Mouse (Mus musculus) mouse trophoblast stem cell (cell line): ENCODE results near the gene Olfr1418.
"Not testable (repeated sequence)": the region's sequence is repeated elsewhere in the genome, so short reads cannot be mapped to it uniquely, and the experiment has no call there.

ENCODE experiments used
- in situ Hi-C, 2 experiments: fragments of 300-500 bp; cut with MseI, MboI; formaldehyde crosslinking; loops; 2 replicates in 1 of 2; 3 replicates in 1 of 2; pipeline ENCODE4 v1.15.1; 2025

Olfr1418 gene

DNA sequence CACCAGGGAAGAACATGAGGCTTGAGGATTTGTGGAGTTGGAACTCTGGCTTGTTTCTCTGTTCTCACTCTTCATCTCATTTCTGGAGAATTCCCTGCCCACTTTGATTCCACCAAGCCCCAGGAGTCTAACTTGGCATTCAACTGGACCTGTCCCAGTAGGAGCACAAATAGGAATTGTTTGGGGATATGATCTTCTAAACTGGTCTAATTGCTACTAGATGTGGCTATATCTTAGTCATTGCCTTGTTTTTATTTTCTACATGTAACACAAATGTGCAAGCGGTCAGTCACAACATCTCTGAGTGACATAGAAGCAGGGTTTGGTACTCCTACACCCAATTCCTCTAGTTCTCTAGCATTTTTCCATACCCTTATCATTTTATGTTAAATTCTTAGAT is at the start of gene Olfr1418:
Gene Olfr1418 (minus strand): TSS at position 101 of the 400 bp plus-strand sequence.
- in situ Hi-C loops: no loop called here

DNA sequence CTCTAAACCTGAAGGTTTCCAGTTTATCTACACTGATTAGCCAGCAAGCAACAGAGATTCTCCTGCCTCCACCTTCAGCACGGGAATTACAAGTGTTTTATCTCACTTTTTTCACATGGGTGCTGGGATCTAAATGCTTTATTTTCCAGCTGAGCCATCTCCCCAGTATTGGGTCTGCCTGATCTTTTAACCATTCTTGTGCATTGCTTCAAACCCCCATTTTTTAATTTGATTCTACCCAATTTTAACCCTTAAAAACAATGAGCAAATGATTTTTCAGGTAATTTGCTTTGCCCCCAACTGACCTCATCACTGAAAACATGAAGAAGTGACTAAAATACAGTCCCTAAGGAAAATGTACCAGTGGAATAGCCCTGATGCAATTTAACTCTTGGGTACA is 25.4 kb upstream of the Olfr1418 start, which contains the start of gene Olfr1420:
Gene Olfr1420 (plus strand): TSS at position 301 of the 400 bp plus-strand sequence.
- in situ Hi-C loops: no loop called here

DNA sequence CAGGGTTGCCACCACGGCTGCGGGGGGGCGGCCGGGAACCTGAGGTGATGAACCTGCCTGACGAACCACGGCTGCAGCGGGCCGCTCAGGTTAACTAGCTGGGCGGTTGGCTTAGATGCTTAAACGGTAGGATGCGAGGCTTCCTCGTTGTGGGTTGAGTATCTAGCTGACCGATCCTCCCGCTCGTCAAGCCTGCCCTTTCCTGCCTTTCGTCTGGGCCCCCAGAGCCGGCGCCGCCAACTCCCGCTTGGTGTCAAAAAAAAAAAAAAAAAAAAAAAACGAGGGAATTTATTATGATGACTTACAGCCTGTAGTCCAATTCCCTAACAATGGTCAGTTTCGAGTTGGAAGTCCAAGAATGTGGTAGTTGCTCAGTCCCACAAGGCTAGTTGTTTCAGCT is 17.5 kb upstream of the Olfr1418 start:
- in situ Hi-C loops: not testable (repeated sequence)

DNA sequence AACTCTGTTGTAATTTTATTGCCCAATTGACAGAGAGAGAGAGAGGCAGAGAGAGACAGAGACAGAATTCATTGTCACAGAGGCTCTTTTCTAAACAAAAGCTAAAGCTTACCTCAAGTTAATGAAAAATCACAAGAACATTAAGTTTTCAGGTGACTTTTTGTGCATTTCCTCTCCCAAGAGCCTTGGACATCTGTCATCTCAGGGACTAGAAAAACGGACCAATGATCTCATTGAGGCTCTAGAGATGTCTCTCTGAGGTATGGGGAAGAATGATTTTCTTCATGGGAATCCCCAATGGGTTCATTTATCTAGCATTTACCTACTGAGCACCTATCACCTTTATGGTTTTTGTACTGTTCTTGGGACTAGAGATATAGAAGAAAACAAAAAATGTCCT is 14.1 kb upstream of the Olfr1418 start, which contains the start of gene Olfr1419:
Gene Olfr1419 (minus strand): TSS at position 101 of the 400 bp plus-strand sequence.
- in situ Hi-C loops: no loop called here

DNA sequence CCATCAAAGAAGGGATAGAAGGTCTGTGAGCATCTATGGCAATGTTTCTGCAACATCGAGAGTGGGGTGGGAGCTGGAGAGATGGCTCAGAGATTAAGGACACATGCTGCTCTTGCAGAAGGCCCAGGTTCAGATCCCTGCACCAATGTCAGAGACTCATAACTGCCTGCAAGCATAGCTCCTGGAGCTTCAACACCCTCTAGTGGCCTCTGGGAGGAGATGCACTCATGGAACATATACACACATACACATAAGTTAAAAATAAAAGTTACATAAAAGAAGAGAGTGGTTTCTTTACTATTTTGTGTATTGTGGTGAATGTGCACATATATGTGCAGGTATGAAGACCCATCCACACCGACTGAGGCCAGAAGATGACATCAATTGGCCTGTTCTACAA is 7.0 kb upstream of the Olfr1418 start:
- in situ Hi-C loops: no loop called here

DNA sequence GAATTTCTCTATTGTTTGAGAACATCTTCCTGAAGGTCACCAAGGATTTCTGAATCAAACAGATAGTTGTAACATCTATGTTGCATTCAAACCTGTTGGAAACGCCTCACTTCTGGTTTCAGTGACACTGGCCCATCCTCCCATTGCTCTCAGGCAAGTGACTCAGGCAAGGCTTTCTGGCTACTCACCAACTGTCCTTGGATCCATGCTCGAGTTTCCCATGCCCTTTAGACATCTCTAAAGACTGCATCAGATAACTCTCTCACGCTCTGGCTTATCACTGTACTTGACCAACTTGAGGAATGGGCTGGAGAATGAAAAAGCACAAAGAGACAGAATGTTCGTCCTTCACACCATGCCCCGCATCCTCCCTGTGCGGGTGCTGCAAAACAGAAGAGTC is 4.4 kb downstream of the Olfr1418 start:
- in situ Hi-C loops: no loop called here

DNA sequence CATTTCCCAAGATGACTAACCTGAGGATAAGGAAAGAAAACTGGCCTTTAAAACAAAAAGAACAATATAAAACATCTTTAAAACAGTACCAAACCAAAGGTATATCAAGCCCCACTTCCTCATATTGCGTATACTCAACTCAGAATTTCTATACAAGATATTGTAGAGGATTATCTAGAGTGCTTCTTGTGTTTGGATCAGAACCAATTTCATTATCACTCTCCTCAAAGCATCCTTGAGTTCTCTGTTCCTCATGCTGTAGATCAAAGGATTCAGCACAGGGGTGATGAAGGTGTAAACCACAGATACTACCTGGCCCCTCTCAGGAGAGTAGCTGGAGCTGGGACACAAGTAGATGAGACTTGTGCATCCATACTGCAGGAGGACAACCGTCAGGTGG is 6.0 kb downstream of the Olfr1418 start:
- in situ Hi-C loops: no loop called here

DNA sequence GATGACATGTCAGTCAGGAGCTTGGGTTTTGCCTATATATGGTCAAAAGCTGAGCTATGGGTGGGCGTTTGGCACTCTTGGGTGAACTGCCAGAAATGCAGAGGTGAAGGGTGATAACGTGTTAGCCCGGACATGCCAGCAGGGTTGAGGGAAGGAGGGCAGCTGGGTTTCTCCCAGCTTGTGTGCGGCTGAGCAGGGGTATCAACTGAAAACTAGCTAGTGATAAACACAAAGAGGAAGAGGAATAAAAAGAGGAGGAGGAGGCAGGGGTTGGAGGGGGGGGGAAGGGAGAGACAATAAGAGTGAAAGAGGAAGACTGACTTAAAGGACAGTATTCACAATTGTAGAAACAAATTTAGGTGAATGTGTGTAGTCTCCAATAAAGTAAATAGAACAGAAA is 8.2 kb downstream of the Olfr1418 start:
- in situ Hi-C loops: no loop called here

DNA sequence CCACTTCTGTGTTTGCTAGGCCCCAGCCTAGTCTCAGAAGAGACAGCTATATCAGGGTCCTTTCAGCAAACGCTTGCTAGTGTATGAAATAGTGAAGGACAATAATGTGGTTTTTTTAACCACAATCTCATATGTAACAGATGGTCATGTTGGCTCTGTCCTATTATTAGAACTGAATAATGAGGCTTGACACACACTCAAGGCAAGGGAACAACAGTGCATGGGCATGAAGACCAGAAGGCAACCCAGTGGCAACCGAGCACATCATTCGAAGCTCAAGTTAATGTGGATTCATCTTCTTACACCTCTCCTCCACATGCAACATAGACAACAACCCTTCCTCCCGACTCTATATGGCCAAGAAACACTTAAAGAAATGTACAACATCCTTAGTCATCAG is 14.5 kb downstream of the Olfr1418 start:
- in situ Hi-C loops: no loop called here

DNA sequence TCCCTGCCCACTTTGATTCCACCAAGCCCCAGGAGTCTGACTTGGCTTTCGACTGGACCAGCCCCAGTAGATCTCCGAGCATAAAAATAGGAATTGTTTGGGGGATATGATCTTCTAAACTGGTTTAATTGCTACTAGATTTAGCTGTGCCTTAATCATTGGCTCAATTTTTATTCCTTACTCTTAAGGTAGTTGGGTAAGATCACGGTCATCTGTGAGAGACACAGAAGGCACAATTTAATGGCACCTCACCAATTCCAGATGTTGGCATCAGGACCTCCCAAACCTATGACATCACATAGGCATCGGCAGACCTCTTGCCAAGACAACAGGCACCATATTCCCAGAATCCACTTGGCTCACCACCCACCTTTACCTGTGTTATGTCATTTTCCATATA is 21.7 kb downstream of the Olfr1418 start, which contains the start of gene Olfr1417:
Gene Olfr1417 (minus strand): TSS at position 101 of the 400 bp plus-strand sequence.
- in situ Hi-C loops: no loop called here

DNA sequence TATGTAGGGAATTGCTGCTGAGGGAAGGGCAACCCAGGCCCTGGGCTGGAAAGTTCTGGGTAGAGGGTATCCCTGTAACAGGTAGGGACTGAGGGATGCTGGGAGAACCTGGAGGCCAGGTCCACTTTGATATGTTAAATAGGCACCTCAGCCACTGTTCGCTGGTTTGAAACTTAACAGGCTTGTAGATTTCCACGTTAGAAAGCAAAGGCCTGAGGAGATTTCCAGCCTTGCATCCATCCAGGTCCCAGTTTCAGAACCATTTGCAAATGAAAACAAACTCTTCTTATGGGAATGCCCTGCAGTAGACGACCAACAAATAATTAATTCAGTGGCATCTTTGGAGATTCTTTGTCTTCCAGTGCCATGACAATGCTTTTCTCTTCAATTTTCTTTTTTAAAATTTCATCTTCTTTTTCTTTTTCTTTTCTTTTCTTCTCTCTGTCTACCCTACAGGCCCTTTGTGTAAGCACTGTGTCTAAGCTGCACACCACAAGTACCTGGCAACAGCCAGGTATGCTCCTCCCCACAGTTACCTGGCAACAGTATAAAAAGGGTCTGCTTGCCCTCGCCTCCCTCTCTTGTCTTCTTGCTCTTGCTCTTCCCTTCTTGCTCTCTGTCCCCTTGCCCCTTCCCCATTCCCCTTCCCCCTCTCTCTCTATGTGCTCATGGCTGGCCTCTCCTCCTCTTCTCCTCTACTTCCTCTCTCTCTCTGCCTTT is 37.4 kb downstream of the Olfr1418 start:
- in situ Hi-C loops: no loop called here

DNA sequence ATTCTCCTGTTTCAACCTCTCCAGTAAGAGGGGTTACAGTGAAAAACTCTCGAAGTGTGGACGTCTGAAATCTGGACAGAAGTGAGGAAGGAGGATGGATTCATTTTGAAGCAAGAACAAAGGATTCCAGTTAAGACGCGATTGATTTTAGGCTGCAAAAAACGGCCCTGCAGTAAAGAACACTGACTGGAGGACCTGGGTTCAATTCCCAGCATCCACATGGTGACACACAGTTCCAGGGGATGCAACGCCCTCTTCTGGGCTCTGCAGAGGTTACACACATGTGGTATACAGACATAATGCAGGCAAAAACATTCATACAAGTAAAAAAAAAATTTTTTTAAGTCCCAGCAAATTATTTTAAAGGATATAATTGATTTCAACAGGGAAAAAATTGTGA is 40.7 kb downstream of the Olfr1418 start:
- in situ Hi-C loops: no loop called here

DNA sequence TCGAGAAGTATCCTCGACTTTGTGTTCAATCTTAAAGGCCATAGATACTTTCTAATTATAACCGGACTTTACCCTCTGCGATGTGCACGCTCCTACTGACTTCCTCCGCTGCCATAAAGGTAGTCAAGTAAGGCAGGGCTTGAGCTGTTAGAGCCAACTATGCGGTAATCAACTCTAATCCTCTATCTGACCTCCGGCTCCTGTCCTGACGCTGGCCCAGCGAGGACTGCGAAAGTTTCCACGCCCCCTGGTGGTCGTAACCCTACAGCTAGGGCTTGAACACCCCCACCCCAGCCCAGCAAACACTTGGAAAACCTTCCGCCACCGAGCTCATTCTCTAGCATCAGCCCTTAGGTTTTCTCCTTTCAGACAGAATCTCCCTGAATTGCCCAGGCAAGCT is 41.1 kb downstream of the Olfr1418 start:
- in situ Hi-C loops: loop anchor here in 1 of 2 experiments (10.0 kb wide), 1 partner anchor 95 kb away; the partner anchor contains the start of gene Patl1

DNA sequence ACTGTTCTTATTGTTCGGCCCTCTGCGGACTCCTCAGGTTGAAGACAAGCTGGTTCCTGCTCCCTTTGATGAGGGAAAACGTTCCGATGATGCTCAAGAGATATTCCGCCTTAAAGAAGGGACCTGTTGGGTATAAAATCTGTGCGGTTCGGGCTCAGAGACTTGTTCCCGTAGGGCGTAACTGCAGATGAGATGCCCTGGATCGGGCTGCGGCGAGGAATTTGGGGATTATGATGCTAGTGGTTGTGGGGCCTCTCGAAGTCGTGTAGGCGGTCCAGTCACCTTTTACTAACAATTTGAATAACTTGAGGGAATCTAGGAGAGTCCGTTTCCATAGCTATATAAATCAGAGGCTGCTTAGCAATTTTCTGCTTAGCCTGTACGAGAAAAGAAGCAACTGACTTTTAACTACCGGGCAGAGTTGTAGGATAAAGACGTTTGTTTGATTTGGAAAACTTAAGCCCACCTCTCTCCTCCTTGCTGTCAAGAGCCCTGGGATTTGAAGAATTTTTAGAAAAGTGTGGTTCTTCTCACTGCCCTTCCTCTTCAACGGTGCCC is 41.6 kb downstream of the Olfr1418 start, which contains the start of gene Stx3:
Gene Stx3 (minus strand): TSS at position 261 of the 558 bp plus-strand sequence.
- in situ Hi-C loops: loop anchor here in 1 of 2 experiments (10.0 kb wide), 1 partner anchor 96 kb away; the partner anchor contains the start of gene Patl1

DNA sequence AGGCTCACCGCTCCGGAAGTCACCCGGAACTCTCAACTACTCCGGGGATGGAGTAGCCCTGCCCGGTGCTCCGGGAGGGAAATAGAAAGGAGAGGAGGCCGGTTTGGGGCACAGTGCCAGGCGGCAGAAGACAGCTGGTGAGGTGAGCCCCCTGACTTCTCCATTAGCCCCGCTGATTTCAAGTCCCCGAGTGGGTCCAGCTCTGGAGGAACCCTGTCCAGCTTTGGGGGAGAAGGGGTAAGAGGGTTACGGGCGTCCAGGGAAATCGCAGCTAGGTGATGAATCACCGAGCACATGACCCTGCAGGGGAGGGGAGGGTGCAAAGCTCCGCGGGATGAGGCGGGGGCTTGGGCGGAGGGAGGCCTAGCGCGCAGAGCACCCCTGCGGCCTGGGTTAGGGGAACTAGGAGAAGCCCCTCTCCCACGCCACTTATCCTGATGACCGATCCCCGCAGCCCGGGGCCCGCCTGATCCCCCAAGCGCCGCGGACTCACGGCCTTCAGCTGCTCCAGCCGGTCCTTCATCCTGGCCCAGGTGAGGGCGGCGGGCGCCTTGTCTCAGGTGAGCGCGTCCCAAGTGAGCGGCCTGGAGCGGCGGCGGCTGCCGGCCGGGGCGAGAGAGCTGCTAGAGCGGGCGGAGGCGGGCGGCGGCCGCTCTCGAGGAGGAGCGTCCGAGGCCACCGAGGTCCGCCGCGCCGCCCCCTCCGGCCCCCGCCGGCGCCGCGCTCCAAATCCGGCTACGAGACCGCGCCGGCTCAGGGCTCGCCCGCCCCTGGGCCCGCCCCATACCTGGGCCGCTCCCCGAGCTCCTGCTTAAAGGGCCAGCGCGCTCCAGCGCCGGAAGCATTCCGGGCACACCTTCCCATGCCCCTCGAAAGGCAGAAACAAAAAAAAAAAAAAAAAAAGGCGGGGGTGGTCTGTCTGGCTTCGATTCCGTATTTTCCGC is 42.4 kb downstream of the Olfr1418 start:
- in situ Hi-C loops: loop anchor here in 1 of 2 experiments (10.0 kb wide), 1 partner anchor 96 kb away; the partner anchor contains the start of gene Patl1

DNA sequence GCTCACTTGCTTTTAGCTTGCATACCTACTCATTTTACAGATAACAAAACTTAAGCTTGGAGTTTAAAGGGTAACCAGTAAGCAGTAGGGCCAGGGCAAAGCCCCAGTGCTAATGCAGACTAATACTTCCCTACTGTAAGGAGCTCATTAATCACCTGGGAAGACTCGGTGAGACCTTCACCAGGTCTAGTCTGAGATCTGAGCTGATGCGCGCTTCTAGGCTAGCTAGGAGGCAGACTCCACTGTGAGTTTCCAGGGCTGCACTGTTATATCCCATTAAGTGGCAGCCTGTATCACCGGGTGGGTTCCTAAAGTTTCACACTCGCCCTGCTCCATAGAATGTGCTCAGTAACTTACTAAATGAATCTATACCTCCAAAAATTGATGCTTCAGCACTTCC is 43.3 kb downstream of the Olfr1418 start:
- in situ Hi-C loops: loop anchor here in 1 of 2 experiments (10.0 kb wide), 1 partner anchor 97 kb away; the partner anchor contains the start of gene Patl1

DNA sequence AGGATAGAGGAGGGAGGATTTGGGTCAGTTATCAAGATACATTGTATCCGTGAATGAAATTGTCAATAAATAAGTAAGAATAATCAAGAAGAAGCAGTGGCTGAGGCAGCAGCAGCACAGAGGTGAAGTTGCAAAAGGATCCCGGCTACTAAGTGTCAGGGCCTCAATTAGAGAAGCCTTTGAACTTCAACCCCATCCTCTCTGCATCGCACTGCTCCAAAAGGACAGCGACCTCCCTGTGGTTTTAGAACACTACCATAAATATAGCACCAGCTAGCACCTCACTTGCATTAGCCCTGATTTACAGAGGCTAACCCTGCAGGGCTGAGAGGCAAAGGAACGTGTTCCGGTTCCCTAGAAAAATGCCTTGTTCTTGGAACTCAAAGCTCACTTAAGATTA is 44.2 kb downstream of the Olfr1418 start:
- in situ Hi-C loops: loop anchor here in 1 of 2 experiments (10.0 kb wide), 1 partner anchor 98 kb away; the partner anchor contains the start of gene Patl1

DNA sequence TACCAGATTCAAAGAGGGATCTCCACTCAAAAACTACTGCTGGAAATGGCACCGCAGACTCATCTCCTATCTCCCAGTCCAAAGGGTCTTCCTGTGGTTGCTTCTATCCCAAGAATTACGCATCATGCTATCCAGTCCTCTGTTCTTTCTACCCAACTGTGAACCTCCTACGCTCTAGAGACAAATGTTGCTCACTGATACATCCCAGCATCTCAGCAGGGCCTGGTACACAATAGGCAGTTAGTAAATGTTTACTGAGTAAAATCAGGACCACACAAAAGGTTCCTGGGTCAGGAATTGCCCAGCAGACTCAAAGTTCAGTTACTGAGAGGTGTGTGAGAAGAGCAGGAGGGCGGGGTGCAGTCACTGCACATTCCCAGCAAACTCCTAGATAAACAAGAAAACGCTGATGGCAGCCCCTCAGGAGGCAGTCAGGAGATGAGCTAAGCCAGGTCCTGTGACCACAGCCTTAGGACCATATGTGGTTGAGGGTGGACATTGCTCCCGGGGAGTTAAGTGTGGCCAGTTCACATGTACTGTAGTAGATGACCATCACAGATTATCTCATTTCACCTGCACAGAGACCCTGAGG is 46.0 kb downstream of the Olfr1418 start:
- in situ Hi-C loops: loop anchor here in 1 of 2 experiments (10.0 kb wide), 1 partner anchor 100 kb away; the partner anchor contains the start of gene Patl1

DNA sequence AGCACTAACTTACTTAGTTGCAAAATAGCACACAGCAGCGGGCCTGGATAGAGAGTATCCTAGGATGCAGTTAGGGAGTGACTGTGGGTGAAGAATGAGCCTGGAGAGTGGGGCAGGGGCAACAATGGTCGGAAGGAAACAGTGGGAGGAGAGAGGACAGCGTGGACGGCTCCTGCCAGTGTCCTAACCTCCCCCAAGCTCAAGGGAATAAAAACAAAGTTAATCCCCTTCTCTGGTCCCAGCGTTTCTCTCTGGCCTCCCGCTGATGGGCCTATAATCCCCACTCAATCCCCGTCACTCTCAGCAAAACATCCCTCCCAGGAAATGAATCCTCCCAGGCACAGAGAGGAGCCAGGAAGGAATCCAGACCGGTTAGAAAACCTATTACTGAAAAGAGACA is 47.2 kb downstream of the Olfr1418 start:
- in situ Hi-C loops: loop anchor here in 1 of 2 experiments (10.0 kb wide), 1 partner anchor 101 kb away; the partner anchor contains the start of gene Patl1

DNA sequence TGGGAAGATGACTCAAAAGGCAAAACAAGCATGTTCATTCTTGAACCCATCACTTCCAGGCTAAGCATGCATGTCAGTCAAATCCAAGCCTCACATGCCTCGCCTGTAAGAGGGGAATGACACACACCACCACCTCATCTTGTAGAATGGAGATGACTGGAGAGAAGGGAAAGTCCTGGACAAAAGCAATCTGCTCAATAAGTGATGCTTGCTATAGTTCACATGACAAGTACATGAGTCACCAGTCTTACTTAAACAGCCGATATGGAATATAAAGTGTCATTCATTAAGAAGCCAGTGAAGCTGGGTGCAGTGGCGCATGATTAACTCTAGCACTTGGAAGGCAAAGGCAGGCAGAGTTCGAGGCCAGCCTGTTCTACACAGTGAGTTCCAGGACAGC is 47.7 kb downstream of the Olfr1418 start:
- in situ Hi-C loops: loop anchor here in 1 of 2 experiments (10.0 kb wide), 1 partner anchor 102 kb away; the partner anchor contains the start of gene Patl1
